Mouse (Mus musculus): Measurements from ENCODE around the gene Papln. TPM values are rescaled to one million over a fixed set of nuclear protein-coding genes. Genes with fewer than 3 reads are reported as not detected.

Gene Papln
- polyA plus RNA-seq, 1 experiment, result 0.04 TPM

GRCm38 (mm10) chr12:83781204-83781603, 17.8 kb downstream of the Papln start:
- Histone ChIP-seq H3K27me3 (ENCODE audit: control insufficient read depth, insufficient read depth, insufficient read length) (peaks cover 18% of the 10 kb centered on the region), H3K4me3 (no peak overlapping the region), H3K79me2 (ENCODE audit: control insufficient read depth, insufficient read depth) (no peaks in the 10 kb centered on the region), H3ac (ENCODE audit: control insufficient read depth, insufficient read length) (no peak overlapping the region), H3K4me2 (ENCODE audit: low read depth) (no peak overlapping the region), H3K36me3 (ENCODE audit: control insufficient read depth, insufficient read depth) (no peaks in the 10 kb centered on the region)
- TF ChIP-seq POLR2A (IDR thresholded peaks at IDR 0.05; ENCODE audit: insufficient read length, low read depth) (no peak), TCF3 (IDR thresholded peaks at IDR 0.05; ENCODE audit: insufficient read length, low read depth) (no peak), MYOD1 (IDR thresholded peaks at IDR 0.05; ENCODE audit: control insufficient read depth in 1 of 3, insufficient read length in 2 of 3, low read depth in 2 of 3) (no peak), CEBPB (IDR thresholded peaks at IDR 0.05; ENCODE audit: insufficient read depth, poor library complexity, severe bottlenecking) (no peak), MAX (IDR thresholded peaks at IDR 0.05; ENCODE audit: low read depth) (no peak), E2F4 (IDR thresholded peaks at IDR 0.05; ENCODE audit: insufficient read depth) (no peak), MYOG (IDR thresholded peaks at IDR 0.05; ENCODE audit: control insufficient read depth in 1 of 3, insufficient read depth in 1 of 3, insufficient read length in 2 of 3, low read depth in 2 of 3) (no peak), REST (IDR thresholded peaks at IDR 0.05; ENCODE audit: insufficient read depth, insufficient read length) (no peak), USF1 (IDR thresholded peaks at IDR 0.05; ENCODE audit: low read depth) (no peak), POLR2AphosphoS2 (IDR thresholded peaks at IDR 0.05; ENCODE audit: insufficient read length, low read depth) (no peak), TCF12 (IDR thresholded peaks at IDR 0.05; ENCODE audit: insufficient read depth, poor library complexity, severe bottlenecking) (no peak), SRF (IDR thresholded peaks at IDR 0.05; ENCODE audit: control insufficient read depth, insufficient read length, low read depth) (no peak)

GRCm38 (mm10) chr12:83781640-83782278, 18.3 kb downstream of the Papln start:
- no peak overlapping the region for H3ac ChIP-seq (ENCODE audit: control insufficient read depth, insufficient read length)
- TF ChIP-seq REST (IDR thresholded peaks at IDR 0.05; ENCODE audit: insufficient read depth, insufficient read length) (no peak), TCF12 (IDR thresholded peaks at IDR 0.05; ENCODE audit: insufficient read depth, poor library complexity, severe bottlenecking) (no peak), E2F4 (IDR thresholded peaks at IDR 0.05; ENCODE audit: insufficient read depth) (no peak), TCF3 (IDR thresholded peaks at IDR 0.05; ENCODE audit: insufficient read length, low read depth) (no peak), POLR2A (IDR thresholded peaks at IDR 0.05; ENCODE audit: insufficient read length, low read depth) (no peak), SRF (IDR thresholded peaks at IDR 0.05; ENCODE audit: control insufficient read depth, insufficient read length, low read depth) (no peak), POLR2AphosphoS2 (IDR thresholded peaks at IDR 0.05; ENCODE audit: insufficient read length, low read depth) (no peak), CEBPB (IDR thresholded peaks at IDR 0.05; ENCODE audit: insufficient read depth, poor library complexity, severe bottlenecking) (no peak), USF1 (IDR thresholded peaks at IDR 0.05; ENCODE audit: low read depth) (no peak), MYOG (IDR thresholded peaks at IDR 0.05; ENCODE audit: control insufficient read depth in 1 of 3, insufficient read depth in 1 of 3, insufficient read length in 2 of 3, low read depth in 2 of 3) (no peak), MYOD1 (IDR thresholded peaks at IDR 0.05; ENCODE audit: control insufficient read depth in 1 of 3, insufficient read length in 2 of 3, low read depth in 2 of 3) (no peak), MAX (IDR thresholded peaks at IDR 0.05; ENCODE audit: low read depth) (no peak)

GRCm38 (mm10) chr12:83782669-83783068, 19.2 kb downstream of the Papln start:
- Histone ChIP-seq H3K27me3 (ENCODE audit: control insufficient read depth, insufficient read depth, insufficient read length) (peaks cover 6% of the 10 kb centered on the region), H3ac (ENCODE audit: control insufficient read depth, insufficient read length) (no peak overlapping the region), H3K36me3 (ENCODE audit: control insufficient read depth, insufficient read depth) (no peaks in the 10 kb centered on the region), H3K4me2 (ENCODE audit: low read depth) (no peak overlapping the region), H3K4me3 (no peak overlapping the region), H3K79me2 (ENCODE audit: control insufficient read depth, insufficient read depth) (no peaks in the 10 kb centered on the region)
- no peak for TF ChIP-seq TCF3 (IDR thresholded peaks at IDR 0.05; ENCODE audit: insufficient read length, low read depth)
- no peak for TF ChIP-seq USF1 (IDR thresholded peaks at IDR 0.05; ENCODE audit: low read depth)
- no peak for TF ChIP-seq MYOD1 (IDR thresholded peaks at IDR 0.05; ENCODE audit: control insufficient read depth in 1 of 3, insufficient read length in 2 of 3, low read depth in 2 of 3)

More at GRCm38 (mm10) chr12:83781640-83782278, 18.3 kb downstream of the Papln start:
- no peaks in the 10 kb centered on the region for H3K36me3 ChIP-seq (ENCODE audit: control insufficient read depth, insufficient read depth)
- no peak overlapping the region for H3K4me3 ChIP-seq
- no peak overlapping the region for H3K4me2 ChIP-seq (ENCODE audit: low read depth)
- peaks cover 14% of the 10 kb centered on the region for H3K27me3 ChIP-seq (ENCODE audit: control insufficient read depth, insufficient read depth, insufficient read length)
- H3K79me2 ChIP-seq (ENCODE audit: control insufficient read depth, insufficient read depth), result no peaks in the 10 kb centered on the region

- Histone ChIP-seq H3ac (ENCODE audit: control insufficient read depth, insufficient read length) (no peak overlapping the region), H3K4me3 (no peak overlapping the region), H3K36me3 (ENCODE audit: control insufficient read depth, insufficient read depth) (no peaks in the 10 kb centered on the region), H3K79me2 (ENCODE audit: control insufficient read depth, insufficient read depth) (no peaks in the 10 kb centered on the region), H3K4me2 (ENCODE audit: low read depth) (no peak overlapping the region), H3K27me3 (ENCODE audit: control insufficient read depth, insufficient read depth, insufficient read length) (no peaks in the 10 kb centered on the region)
- TF ChIP-seq MYOG (IDR thresholded peaks at IDR 0.05; ENCODE audit: control insufficient read depth in 1 of 3, insufficient read depth in 1 of 3, insufficient read length in 2 of 3, low read depth in 2 of 3) (peak; percentile 27 to 87 (median 82)), REST (IDR thresholded peaks at IDR 0.05; ENCODE audit: insufficient read depth, insufficient read length) (no peak), POLR2A (IDR thresholded peaks at IDR 0.05; ENCODE audit: insufficient read length, low read depth) (no peak), TCF3 (IDR thresholded peaks at IDR 0.05; ENCODE audit: insufficient read length, low read depth) (peak; percentile 37), USF1 (IDR thresholded peaks at IDR 0.05; ENCODE audit: low read depth) (no peak), E2F4 (IDR thresholded peaks at IDR 0.05; ENCODE audit: insufficient read depth) (no peak), MYOD1 (IDR thresholded peaks at IDR 0.05; ENCODE audit: control insufficient read depth in 1 of 3, insufficient read length in 2 of 3, low read depth in 2 of 3) (peak; percentile 20 to 86 (median 81)), CEBPB (IDR thresholded peaks at IDR 0.05; ENCODE audit: insufficient read depth, poor library complexity, severe bottlenecking) (no peak), SRF (IDR thresholded peaks at IDR 0.05; ENCODE audit: control insufficient read depth, insufficient read length, low read depth) (no peak), MAX (IDR thresholded peaks at IDR 0.05; ENCODE audit: low read depth) (no peak)
These were observed 21.9 kb downstream of the Papln start for GRCm38 (mm10) chr12:83785305-83785704.

All from myocyte (in vitro differentiated cells).